In the genomic region with DNA sequence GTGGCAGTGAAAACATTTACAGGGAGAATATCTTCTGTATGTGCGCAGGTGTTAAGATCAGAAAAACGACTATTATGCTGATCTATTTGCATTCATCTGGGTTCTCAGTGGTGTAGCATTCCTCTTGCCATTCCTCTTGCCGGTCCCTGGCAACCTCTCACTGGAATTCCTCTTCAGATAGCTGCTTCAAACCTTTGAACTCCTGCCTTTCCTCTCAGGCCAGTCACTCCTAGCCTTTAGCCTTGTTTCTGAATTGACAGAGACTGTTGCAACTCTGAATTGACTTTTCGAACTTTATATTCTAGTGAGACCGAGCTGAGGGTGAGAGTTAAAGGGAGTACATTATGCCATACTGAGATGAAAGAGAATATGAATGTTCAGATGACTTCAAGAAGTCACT, we compare ENCODE assay signal across 20 mouse cellular contexts.
A peak's percentile ranks its signal among the peaks of the same experiment; 100 is the strongest.
DNase-seq lines count a peak whose midpoint lies in the region; ATAC-seq and TF ChIP-seq lines count a peak whose summit lies in the region.
"Had no signal": no experiment of that assay in that cellular context is flagged by ENCODE, and none has a peak within 500 bp of the region (broad histone marks: within the 10 kb centered on the region; RNA-seq: fewer than 3 reads in every experiment).

No protein-coding gene starts in this region.

- TF ChIP-seq POLR2A in liver, adult 2 months (IDR thresholded peaks at IDR 0.05; ENCODE audit: extremely low read depth, insufficient read depth, low read length), result no peak

- no peaks in the 10 kb centered on the region for H3K9me3 ChIP-seq in liver, embryonic 11.5 days (ENCODE audit: control insufficient read depth, low read length)
- H3K9me3 ChIP-seq: embryonic facial prominence, embryonic 15.5 days; forebrain, embryonic 10.5 days; heart, embryonic 12.5 days; hindbrain, embryonic 10.5 days had no signal

- no peak overlapping the region for H3K9ac ChIP-seq in liver, adult 2 months (ENCODE audit: low read depth, low read length)
- H3K9ac ChIP-seq in liver, embryonic 11.5 days (ENCODE audit: low read depth, low read length), result no peak overlapping the region
- H3K9ac ChIP-seq: embryonic facial prominence, embryonic 15.5 days; heart, embryonic 12.5 days had no signal

- H3K4me2 ChIP-seq in liver, embryonic 11.5 days, result no peak overlapping the region
- H3K4me2 ChIP-seq: embryonic facial prominence, embryonic 15.5 days; heart, embryonic 12.5 days had no signal

- no peaks in the 10 kb centered on the region for H3K79me2 ChIP-seq in liver, adult 2 months (ENCODE audit: control insufficient read depth, insufficient read depth, low read length)

- peak; percentile 5 to 26 for DNase-seq in kidney, adult 8-10 months
- DNase-seq in kidney, postnatal 10 days, result no peak
- DNase-seq in liver, adult 2 months (ENCODE audit: extremely low read depth, low read depth, low spot score), result peak; percentile 85
- no peak for DNase-seq in liver, embryonic 11.5 days (ENCODE audit: low spot score)
- DNase-seq in R1 (ENCODE audit: low read depth, low spot score) (peak; percentile 12), ZHBTc4 (ENCODE audit: low read depth, low spot score) (peak; percentile 12)
- DNase-seq in right cerebral cortex, postnatal 4 days, result no peak
- DNase-seq: adrenal gland, postnatal 14 days; cerebellum, adult 18-20 months; cerebellum, adult 9-11 months; cerebellum, postnatal 36 days; gastrocnemius, adult 2 months; gastrocnemius, postnatal 25 days had no signal

- 27% methylated on average over 5 of the region's 5 CpGs for WGBS in liver, adult 2 months
- WGBS in liver, embryonic 11.5 days, result 67% methylated on average over 5 of the region's 5 CpGs

- H3K27me3 ChIP-seq in liver, adult 2 months (ENCODE audit: control insufficient read depth, insufficient read depth, low read length), result no peaks in the 10 kb centered on the region
- no peaks in the 10 kb centered on the region for H3K27me3 ChIP-seq in liver, embryonic 11.5 days (replicated peaks; ENCODE audit: control insufficient read depth, insufficient read depth, low read length)
- H3K27me3 ChIP-seq: embryonic facial prominence, embryonic 15.5 days; heart, embryonic 12.5 days had no signal

- TF ChIP-seq CTCF in liver, adult 2 months (IDR thresholded peaks at IDR 0.05; ENCODE audit: low read depth, low read length), result no peak

- no peak overlapping the region for H3K27ac ChIP-seq in liver, adult 2 months (replicated peaks; ENCODE audit: insufficient read depth, low read depth, low read length)
- H3K27ac ChIP-seq in liver, embryonic 11.5 days (ENCODE audit: low read depth, low read length), result no peak overlapping the region
- H3K27ac ChIP-seq: embryonic facial prominence, embryonic 15.5 days; forebrain, embryonic 10.5 days; gastrocnemius, adult 2 months; hindbrain, embryonic 10.5 days had no signal

- no peaks in the 10 kb centered on the region for H3K36me3 ChIP-seq in liver, adult 2 months (ENCODE audit: control insufficient read depth, insufficient read depth, low read length)
- H3K36me3 ChIP-seq in liver, embryonic 11.5 days (ENCODE audit: control insufficient read depth, insufficient read depth, low read length), result no peaks in the 10 kb centered on the region
- H3K36me3 ChIP-seq: embryonic facial prominence, embryonic 15.5 days; forebrain, embryonic 10.5 days; heart, embryonic 12.5 days; hindbrain, embryonic 10.5 days had no signal

- no peak for ATAC-seq in liver, embryonic 11.5 days (replicated peaks; ENCODE audit: low FRiP score)
- ATAC-seq in megakaryocyte progenitor cell, adult 5-6 weeks (replicated peaks; ENCODE audit: poor library complexity), result no peak
- ATAC-seq: forebrain, embryonic 14.5 days had no signal

- no peak overlapping the region for H3K4me3 ChIP-seq in liver, adult 2 months (ENCODE audit: insufficient read depth, low read depth, low read length)
- no peak overlapping the region for H3K4me3 ChIP-seq in liver, embryonic 11.5 days (ENCODE audit: low read depth, low read length)
- H3K4me3 ChIP-seq: embryonic facial prominence, embryonic 15.5 days; erythroblast, embryonic 14.5 days; forebrain, embryonic 10.5 days; gastrocnemius, adult 2 months; heart, embryonic 12.5 days; hindbrain, embryonic 10.5 days had no signal

- H3K4me1 ChIP-seq in liver, adult 2 months (ENCODE audit: control insufficient read depth, insufficient read depth, low read length), result no peaks in the 10 kb centered on the region; the same call in 1 of the 2 replicates
- H3K4me1 ChIP-seq in liver, embryonic 11.5 days (replicated peaks; ENCODE audit: control insufficient read depth, insufficient read depth, low read length), result no peaks in the 10 kb centered on the region
- H3K4me1 ChIP-seq: embryonic facial prominence, embryonic 15.5 days; forebrain, embryonic 10.5 days had no signal

Comparison
In these comparisons a context has a peak if more than half of its experiments do, and no peak if none do; other contexts are left out.
1. DNase-seq: peak in kidney, adult 8-10 months (2 of 2), liver, adult 2 months (single experiment), R1 (single experiment) and ZHBTc4 (single experiment); none in kidney, postnatal 10 days (single experiment), liver, embryonic 11.5 days (single experiment) and right cerebral cortex, postnatal 4 days (single experiment).